Mouse (Mus musculus) bone marrow macrophage, adult 2 months (primary cell): Measurements from ENCODE around the gene Cys1.

Experiments used
- CTCF ChIP-seq: IDR thresholded peaks from 2 replicates; pipeline ENCODE4 v1.5.1; 2012; ENCODE audit warnings: low read depth, mild to moderate bottlenecking, low read length, moderate library complexity
- POLR2A ChIP-seq: IDR thresholded peaks from 2 replicates; pipeline ENCODE4 v1.6.1; 2012; ENCODE audit warnings: mild to moderate bottlenecking, low read depth, low read length, borderline replicate concordance

DNA sequence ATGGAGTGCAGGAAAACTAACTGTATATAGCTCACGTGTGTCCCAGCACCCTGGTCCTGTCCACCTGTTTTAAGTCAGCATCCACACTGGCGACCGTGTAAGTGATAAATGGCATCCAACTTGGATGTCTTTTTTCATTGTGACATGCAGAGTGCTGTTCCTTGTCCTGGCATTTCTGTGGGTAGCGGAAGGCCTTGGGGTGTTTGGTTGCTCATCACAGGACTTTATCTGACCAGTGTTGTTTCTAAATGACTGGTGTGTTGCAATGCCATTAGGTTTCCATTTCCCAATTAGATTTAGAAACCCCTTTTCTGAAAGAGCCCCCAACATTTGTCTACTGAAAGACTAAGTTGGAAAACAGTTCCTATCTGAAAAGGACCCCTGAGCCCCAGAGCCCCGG is 19.5 kb downstream of the Cys1 start:
- TF ChIP-seq CTCF (no peak), POLR2A (no peak)
